Mouse (Mus musculus): Measurements from ENCODE around the gene Fahd1.
A peak's percentile ranks its signal among the peaks of the same experiment; 100 is the strongest.

The Fahd1 gene

GRCm38 (mm10) chr17:24850065-24850772, at the start of gene Fahd1:
Fahd1 (minus strand) TSS chr17:24850364.
- peak; percentile 99 for DNase-seq

- DNase-seq = no peak
Measured at GRCm38 (mm10) chr17:24899153-24899552, 49.0 kb upstream of the Fahd1 start.

- DNase-seq = no peak
Measured at GRCm38 (mm10) chr17:24898041-24898854, 48.1 kb upstream of the Fahd1 start.

DNA sequence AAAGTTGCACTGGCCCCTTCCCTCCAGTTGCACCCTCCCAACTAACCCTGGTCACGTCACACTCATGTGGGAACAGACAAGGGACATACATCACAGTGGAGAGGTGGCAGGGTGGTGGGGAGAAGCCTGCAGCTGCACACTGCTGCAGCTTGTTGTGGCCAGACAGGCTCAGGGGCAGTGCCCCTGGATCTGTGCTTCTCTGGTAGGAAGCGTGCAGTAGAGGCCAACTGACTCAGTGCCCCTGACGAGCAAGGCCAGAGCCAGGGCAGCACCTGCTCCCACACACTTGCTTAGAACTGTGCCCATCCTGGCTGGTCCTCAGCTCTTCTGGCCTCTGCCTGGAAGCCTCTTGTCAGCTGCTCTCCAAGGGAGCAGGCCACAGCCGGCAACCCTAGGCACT, 47.4 kb upstream of the Fahd1 start:
- DNase-seq = peak; percentile 14

GRCm38 (mm10) chr17:24896993-24897269, 46.8 kb upstream of the Fahd1 start:
- DNase-seq = peak; percentile 26

DNA sequence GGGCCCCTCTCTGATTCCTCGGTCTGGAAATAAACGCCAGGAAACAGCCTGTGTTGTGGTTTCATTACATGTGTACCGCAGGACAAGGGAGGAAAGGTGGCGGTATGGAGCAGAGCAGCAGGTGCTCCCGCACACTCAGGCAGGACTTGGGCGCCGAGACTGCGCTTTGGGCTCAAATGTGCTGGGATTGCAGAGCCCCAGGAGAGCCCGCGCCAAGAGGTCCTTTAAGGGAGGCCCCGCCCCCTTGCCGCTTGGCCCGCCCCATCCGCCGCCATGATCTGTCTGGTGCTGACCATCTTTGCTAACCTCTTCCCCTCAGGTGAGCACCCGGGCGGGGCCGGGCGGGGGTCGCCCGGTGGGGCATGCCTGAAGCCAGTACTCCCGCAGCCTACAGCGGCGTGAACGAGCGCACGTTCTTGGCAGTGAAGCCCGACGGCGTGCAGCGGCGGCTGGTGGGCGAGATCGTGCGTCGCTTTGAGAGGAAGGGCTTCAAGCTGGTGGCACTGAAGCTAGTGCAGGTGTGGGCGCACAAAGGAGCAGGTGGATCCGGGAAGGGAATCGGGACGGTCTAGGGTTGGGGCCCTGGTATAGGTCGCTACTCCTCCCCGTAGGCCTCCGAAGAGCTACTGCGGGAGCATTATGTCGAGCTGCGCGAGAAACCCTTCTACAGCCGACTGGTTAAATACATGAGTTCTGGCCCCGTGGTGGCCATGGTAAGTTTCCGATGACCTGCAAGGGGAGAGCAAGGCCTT, 46.3 kb upstream of the Fahd1 start, which contains the start of gene Nme3:
Gene Nme3, plus strand, starts transcription at position 260 of the 752 bp plus-strand sequence.
- peak; percentile 85 for DNase-seq

DNA sequence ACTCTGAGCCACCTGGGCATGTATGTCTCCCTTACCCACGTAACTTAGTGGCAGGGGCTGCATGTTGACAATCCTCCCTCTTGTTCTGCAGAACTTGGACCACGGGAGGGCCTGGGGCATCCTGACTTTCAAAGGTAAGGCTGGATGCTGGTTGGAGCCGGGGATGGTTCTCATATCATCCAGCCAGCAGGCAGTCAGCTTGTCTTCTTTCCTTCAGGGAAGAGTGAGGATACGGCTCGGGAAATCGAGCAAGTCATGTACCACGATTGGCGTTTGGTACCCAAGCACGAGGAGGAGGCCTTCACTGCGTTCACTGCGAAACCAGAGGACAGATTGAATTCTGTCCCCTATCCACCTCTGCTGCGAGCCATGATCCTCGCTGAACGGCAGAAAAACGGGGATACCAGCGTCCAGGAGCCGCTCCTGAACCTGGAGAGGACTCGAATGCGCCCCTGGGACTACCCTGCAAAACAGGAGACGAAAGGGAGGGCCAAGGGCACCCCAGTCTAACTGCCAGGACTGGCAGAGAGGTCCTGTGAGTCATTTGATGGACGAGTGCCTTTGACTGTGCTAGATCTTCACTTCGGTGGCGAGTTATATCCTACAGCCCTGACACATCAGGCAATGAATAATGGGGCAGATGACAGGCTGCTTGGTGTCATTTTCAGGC, 45.5 kb upstream of the Fahd1 start:
- DNase-seq = no peak

DNA sequence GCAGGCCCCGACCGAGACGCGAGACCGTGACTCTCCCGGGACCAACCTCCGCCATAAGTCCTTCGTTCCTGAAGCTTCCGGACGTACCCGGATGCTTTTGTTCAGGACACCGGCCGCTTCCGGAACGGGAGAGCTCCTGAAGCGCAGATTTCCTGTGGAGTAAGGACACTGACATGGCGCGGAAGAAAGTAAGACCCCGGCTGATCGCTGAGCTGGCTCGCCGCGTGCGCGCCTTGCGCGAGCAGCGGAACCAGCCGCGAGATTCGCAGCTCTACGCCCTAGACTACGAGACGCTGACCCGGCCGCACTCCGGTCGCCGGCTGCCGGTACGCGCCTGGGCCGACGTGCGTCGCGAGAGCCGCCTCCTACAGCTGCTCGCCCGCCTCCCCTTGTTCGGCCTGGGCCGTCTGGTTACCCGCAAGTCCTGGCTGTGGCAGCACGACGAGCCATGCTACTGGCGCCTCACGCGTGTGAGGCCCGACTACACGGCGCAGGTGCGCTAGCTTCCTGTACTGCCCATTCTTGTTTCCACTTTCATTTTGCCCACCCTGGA, 44.9 kb upstream of the Fahd1 start, which contains the start of the genes Eme2 and Mrps34:
Gene Eme2, minus strand, starts transcription at position 93 of the 553 bp plus-strand sequence.
Gene Mrps34, plus strand, starts transcription at position 122 of the 553 bp plus-strand sequence.
- DNase-seq = peak; percentile 87

GRCm38 (mm10) chr17:24894061-24894994, 44.2 kb upstream of the Fahd1 start:
- DNase-seq = peak; percentile 13

DNA sequence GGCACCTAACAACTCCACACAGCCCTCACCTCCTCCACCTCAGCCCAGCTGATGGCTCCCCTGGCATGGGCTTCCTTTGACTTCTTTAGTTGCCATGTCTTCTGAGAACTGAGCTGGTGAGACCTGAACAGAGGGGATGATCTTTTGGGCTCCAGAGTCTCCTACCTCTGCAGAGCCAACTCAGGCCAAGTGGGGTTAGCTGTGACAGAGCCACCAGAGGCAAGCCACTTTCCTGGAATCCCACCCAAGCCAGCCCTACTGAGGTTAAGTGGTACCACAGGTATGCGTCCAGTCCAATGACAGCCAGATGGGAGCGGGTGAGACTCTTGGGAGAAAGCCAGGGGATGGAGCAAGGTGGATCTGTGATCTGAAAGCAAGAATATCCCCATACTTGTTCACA, 43.1 kb upstream of the Fahd1 start:
- peak; percentile 17 for DNase-seq

DNA sequence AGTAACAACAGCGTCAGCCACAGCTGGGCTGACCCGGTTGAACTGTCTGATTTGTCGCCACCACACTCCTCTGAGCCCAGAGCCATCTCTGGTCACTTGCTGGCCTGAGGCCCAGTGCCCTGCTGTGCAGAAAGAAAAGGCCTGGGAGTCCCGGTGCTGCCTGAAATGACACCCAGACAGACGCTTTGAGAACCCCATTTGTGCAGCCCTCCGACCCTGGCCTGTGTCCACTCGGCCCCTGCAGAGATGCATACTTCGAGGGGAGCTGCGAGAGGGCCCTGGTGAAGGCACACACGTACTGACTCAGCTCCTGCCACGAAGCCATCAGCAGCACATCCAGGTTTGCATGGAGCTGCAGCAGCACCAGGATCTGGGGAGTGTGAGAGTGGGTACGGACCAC, 42.6 kb upstream of the Fahd1 start:
- DNase-seq = no peak

GRCm38 (mm10) chr17:24891321-24891720, 41.2 kb upstream of the Fahd1 start:
- DNase-seq = no peak

GRCm38 (mm10) chr17:24890151-24891092, 40.3 kb upstream of the Fahd1 start:
- no peak for DNase-seq

DNA sequence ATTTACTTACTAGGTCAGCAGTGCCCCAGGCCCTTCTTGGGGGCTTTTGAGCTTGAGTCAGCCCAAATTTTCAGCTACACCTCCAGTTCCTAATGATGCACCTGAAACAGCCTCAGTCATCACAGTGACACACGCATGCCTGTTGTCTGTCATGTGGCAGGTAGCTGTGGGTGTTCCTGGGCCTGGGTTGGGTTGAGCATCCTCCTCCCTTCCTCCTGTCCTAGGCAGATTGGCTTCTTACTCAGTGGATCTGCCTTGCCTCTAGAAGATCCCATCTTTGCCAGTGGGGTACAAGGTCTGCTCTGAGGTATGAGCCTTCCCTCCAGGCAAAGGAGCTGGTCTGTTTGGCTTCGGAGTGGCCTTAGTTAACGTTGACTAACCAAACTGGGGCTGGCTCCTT, 38.7 kb upstream of the Fahd1 start:
- DNase-seq = no peak

DNA sequence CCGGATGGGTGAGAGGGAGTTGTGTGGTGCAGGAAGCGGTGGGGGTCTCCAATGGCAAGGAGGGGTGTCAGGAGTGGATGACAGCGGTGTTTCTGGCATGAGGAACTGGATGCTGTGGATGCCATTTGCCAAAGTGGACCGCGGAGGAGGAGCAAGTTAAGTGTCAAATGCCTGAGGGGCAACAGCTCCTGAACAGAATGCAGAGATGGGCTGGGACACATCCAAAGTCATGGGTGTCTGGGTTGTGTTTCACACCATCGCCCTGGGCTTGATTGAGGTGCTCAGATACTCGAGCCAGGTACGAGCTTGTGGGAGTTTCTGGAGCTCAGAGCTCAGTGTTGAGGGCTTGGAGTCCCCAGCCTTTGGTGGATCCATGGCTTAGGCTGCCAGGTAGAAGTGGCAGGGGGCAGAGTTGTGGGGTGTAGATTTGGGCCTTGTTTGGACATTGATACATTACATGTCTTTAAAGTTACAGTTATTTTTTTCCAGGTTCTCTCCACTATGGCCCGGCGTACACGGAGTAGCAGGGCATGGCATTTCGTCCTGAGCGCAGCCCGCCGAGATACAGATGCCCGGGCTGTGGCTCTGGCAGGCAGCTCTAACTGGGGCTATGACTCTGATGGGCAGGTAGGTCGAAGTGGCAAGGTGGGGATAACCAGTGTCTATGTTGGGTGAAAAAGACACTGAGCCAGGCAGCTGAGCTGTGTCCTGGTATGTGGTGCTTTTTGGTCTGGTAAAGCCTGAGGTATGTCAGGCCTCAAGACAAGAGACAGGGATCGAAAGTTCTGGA, 37.3 kb upstream of the Fahd1 start:
- no peak for DNase-seq

DNA sequence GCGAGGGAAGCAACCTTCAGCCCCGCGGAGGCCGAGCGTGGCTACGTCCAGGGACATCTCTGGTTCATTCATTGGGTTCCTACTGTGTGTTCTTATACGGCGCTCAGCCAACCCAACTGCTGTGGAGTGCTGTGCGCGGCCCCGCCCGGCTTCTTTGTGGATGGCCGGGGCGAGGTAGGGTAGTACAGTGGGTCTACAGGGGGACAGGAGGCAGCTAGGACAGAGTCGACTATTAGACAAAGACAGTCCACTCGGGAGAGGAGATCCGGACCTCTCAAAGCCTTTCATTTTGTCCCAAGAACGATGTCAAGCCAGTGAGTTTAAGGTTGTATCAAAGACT, 36.7 kb upstream of the Fahd1 start:
- no peak for DNase-seq

DNA sequence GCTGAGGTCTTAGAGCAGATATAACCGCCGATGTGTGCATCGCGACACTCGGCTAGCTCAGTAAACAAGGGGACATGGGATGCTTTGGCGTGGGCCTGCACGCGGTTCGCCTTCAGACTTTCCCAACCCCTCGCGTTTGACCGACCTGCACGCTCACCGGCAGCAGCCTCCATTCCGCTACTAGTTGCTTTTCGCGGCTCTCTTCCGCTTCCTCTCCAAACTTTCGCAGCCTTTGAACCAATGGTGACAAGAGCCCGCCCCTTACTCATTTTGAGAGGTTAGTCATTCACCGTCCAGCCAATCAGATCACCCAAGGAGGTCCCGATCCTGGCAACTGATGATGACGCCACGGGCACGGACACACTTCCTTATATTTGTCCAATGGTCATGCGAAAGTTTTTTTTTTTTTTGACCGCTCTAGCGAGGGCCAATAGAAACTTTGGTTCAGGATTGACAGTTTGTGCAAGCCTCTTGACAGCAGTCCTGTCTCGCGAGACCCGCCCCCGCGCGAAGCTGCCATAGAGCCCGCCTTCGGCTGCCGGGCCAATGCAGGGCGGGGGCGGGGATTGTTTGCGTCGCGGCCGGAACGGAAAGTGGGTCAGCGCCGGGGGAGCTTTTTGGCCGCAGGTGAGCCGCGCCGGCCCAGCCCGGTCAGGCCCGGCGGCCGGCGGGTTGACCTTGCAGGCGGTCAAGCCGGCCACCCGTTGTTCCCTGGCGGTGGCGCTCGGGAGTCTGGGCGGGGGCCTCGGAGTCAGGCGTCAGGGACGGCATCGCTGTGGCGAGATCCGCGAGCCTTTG, 36.2 kb upstream of the Fahd1 start, which contains the start of the genes Nubp2 and Spsb3:
Gene Nubp2, minus strand, starts transcription at position 216 of the 798 bp plus-strand sequence.
Gene Spsb3, plus strand, starts transcription at position 510 of the 798 bp plus-strand sequence.
- peak; percentile 100 for DNase-seq

DNA sequence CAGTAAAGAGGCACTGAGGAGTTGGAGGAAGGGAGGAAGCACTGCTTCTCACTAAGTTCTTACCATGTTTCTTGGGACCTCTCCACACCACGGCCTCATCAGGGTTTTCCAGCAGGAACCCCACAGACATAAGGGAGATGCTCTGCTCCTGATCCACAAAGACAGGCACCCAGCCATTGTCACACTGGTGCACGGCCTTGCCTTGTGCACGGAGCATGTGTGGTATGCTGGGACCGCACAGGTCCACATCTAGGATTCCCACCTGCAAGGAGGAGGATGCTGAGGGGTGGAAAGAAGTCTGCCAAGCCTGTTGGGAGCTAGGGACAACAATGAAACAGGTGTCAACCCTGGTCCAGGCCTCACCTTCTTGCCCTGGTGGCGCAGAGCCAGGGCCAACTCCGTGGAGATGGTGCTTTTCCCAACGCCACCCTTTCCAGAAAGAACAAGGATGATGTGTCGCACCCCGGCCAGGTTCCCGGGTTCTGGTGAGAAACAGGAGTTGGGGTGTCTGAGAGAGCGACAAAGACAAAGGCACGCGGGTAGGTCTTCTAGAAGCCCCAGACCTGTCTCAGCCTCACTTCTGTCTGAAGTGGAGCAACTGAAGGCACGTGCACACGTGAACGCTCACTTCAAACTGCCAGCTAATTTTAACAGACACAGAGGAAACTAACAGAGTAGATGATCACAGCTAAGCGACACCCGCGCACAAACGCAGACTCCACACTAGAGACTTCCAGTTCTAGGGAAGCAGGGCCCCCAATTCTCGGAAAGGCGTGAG, 35.4 kb upstream of the Fahd1 start:
- DNase-seq = no peak

Data from kidney, adult 9 months (tissue).